Mouse (Mus musculus) kidney, postnatal 10 days (tissue): ENCODE measurements around the gene Nkx2-9.

ENCODE experiments used
- DNase-seq: peaks from one replicate; pipeline ENCODE4 v3.0.0; 2021; ENCODE audit warnings: mixed read lengths

Gene Nkx2-9

DNA sequence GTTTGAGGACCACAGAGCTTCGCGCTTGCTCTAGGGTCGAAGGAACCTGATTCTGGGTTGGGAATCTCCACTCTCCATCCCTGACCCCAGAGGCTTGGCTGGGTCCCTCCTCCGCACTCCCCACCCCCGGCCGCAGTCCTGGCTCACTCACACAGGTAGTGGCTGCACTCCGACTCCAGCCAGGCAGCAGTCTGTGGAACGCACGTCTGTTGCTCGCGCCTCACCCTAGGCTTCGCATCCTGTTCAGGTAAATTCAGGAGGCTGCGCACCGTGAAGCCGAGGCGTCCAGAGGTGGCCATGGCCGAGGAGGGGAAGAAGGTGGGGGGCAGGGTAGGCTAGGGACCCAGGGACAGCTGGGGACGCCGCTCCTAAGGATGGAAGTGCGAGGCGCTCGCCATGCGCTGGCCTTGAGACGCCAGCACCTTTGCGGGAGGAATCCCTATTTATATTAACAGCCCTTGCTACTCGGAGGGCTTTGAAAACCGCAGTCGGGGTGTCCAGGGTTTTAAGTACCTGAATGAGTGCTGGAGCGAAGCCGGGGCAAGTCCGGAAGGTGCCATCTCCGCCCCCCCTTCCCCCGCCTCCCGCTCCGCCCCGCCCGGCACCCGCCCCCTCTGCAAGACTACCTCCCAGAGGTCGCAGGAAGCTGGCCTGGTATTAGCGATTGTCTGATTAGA, at the start of gene Nkx2-9:
Gene Nkx2-9 (minus strand): TSS at position 524 of the 677 bp plus-strand sequence.
- DNase-seq = no peak

- peak; percentile 68 for DNase-seq
Observed at GRCm38 (mm10) chr12:56637181-56637566, 24.1 kb upstream of the Nkx2-9 start.

DNA sequence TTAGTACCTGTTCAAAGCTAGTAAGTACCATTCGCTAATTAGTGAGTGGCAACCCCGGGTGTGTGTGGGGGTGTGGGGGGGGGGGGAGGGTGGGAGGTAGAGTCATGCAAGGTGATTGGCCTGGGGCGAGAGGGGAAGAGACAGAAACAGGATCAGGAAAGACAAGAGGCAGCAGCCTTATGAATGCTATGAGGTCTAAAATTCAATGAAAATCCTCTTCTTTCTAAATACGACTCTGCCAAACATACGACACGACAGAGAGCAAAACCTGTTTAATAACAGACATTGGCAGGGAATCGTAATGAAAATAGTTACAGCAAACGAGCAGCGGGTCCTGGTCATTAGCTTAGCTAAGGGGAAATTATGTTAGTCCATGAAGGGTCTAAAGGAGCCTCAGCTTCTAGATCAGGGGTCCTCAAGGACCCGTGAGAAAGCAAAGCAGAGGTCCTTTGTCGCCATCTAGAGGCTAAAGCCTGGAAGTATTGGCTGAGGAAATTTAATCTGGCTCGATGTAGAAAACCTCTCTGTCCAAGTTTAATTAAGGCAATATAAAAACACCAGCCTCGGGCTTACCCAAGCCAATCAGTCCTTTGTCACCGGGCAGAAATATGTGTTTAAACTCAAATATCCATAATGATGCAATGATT, 23.6 kb upstream of the Nkx2-9 start:
- peak; percentile 42 for DNase-seq

DNA sequence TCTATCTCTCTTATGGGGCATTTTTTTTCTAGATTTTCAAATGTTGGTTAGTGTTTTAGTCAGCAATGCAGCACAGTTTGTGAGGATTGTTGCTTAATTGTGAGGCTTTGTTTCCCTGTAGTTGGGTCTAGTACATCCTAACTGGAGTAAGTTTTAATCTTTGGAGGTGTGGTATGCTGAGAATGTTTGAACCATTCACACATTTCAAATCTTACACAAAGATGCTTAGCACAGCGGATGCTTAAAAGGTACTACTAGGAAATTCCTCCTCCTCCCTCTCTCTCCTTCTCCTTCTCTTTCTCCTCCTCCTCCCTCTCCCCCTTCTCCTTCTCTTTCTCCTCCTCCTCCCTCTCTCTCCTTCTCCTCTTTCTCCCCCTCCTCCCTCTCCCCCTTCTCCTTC, 3.0 kb upstream of the Nkx2-9 start:
- no peak for DNase-seq

DNA sequence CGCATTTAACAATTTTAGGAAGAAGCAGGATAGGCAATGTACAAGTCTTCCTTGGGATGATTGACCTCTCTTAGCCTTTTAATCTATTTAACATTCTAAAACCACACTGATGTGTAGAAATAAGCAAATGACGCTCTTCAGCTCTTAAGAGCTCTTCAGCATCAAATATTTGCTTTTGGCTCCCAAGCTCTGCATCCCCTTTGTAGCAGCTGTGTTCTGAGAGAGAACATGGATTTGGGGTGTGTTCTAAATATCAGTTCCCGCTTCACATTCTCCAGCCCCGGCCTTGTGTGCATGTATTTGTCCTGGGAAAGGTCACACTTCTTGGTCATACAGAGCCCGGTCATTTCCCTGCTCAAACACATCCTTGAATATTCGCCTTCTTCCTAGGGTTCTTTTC, 2.3 kb upstream of the Nkx2-9 start:
- DNase-seq = no peak

DNA sequence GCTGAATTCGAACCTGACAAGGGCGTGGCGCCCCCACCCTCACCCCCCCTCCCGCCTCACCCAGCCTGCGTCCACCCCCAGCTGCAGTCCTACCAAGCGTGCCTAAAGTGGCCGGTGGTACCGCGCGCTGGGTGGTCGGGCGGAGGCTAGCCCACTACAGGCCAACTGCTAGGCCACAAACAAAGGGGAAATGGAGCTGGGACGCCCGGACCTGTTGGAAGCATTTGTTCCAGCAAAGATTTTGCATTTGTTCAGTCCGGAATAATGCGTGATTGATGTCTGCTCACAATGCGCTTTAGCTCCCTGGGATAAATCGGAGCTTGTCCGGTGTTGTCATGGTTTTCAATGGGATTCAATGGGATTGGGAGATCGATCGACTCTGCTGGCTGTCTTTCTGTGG, 1.4 kb upstream of the Nkx2-9 start:
- DNase-seq = no peak

DNA sequence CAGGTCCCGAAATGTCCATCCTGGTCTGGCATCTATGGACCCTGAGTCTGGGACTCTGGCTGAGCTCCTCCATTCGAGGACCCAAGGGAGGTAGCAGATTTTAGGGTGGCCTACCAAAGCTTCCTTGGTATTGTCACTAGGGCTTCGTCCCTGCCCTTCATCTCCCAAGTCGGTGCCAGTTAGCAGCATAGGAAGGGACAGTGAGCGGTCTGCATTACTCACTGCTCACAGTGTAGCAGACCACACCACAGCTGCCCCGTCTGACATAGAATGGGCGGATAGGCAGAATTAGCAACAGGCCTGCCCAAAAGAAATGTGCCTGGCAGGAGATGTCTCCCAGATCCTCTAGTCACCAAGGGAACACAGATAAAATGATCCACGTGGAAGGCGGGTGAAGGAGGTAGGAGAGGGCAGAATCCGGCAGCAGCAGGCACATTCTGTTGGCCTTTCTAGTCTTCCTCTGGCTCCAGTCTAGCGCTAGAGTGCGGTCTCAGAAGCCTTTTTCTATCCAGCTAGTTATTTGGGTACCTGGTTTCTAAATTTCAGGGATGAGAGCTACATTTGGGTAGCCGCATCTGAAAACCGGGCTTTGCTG, 929 bp upstream of the Nkx2-9 start:
- DNase-seq = no peak

GRCm38 (mm10) chr12:56613438-56613830, 350 bp upstream of the Nkx2-9 start:
- no peak for DNase-seq

DNA sequence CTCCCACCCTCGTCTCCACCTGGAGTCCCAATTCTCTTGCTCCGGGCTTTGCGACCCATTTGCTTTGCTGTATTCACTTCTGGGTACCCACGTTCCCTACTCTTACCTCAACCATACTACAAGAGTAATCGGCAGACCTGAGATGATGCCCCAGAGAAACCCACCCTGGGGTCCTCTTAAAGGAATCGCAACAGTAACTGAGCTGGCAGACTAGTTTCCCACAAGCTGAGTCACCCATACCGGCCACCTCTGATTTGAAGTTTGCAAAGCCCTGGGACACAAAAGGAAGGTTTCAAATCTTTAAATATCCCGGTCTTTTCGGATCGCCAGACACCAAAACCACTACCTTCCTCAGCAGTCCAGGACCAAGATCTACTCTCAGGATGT, 742 bp downstream of the Nkx2-9 start:
- DNase-seq = no peak

DNA sequence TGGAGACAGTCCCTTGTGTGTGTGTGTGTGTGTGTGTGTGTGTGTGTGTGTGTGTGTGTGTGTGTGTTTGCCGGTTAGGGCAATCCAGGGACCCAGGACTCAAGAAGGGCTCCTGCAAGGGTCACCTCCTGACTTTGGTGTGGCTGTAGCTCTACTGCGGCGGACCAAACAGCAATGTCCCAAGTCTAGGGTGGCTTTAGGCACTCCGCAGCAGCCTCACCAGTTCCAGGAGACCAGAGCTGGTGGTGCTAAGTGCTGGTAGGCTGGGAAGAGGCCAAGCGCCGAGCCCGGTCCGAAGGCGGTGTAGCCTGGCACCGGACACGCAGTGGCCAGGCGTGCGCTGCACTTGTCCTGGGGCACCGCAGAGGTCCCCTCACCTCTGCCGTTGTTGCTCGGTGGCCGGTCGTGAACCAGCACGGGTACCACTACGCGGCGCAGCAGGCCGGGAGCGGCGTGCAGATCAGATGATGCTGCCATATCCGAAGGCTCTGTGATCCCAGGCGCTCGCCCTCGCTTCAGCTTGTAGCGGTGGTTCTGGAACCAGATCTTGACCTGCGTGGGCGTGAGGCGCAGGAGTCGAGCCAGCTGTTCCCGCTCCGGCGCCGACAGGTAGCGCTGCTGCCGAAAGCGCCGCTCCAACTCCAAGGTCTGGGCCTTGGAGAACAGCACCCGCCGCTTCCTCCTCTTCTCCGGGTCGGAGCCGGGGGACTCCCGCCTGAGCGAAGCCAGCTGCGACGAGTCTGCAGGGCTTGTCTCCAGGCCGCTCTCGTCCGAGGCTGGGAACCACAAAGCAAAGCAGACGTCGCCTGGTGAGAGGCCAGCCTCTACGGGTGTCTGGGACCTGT, 1.4 kb downstream of the Nkx2-9 start:
- peak; percentile 19 for DNase-seq

DNA sequence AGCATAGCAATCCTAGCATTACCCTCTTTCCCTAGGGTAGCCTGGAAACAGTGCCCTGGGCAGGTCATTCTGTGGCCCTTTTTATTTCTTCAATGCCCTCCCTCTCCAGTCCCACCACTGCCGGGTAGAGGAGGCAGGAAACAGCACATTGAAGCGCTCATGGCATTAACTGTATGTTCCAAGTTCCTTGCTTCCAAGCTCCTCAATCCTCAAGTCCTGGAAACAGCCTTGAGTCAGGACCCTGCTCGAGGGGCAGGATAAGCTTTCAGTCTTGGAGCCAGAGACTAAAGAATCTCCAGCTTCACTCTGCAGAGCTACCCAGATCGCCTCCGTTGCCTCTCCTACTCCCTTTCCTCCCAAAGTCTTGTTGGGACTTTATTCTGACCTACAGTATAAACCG, 2.2 kb downstream of the Nkx2-9 start:
- no peak for DNase-seq

DNA sequence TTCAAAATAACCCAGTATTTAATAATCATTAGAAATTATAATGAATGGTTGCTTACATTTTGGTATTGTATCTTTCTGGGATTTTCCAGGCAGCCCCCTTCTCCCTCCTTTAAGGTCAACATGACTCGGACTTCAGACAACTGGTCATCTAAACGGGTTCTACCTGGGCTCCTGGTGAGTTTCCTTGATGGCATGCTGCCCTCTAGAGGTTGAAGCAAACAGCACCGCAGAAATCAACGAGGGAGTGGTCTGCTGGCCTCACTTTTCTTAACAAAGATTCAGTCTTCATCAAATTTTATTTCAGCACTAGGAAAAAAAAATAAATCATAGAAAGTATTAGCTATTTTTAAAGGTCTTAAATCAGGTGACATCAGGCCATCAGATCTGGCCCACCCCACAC, 21.4 kb downstream of the Nkx2-9 start:
- DNase-seq = peak; percentile 28

GRCm38 (mm10) chr12:56587830-56588229, 25.3 kb downstream of the Nkx2-9 start:
- peak; percentile 14 for DNase-seq
